Mouse (Mus musculus) CH12.LX (cell line): ENCODE data around the gene Cenpb. TPM values are rescaled to one million over a fixed set of nuclear protein-coding genes. Genes with fewer than 3 reads are reported as not detected.

Experiments used
- DNase-seq: peaks from one replicate; pipeline ENCODE4 v3.0.0-alpha.2; 2013; ENCODE audit errors: extremely low read depth
- H3K27ac ChIP-seq: 2 replicates; pipeline ENCODE4 v1.5.1; 2012; ENCODE audit warnings: low read depth, mild to moderate bottlenecking, control low read depth, moderate library complexity; ENCODE audit not compliant: insufficient read depth
- H3K27me3 ChIP-seq: replicated peaks from 2 replicates; pipeline ENCODE3; 2012; ENCODE audit warnings: inconsistent platforms
- H3K36me3 ChIP-seq, 2 experiments: replicated peaks in 1 of 2; 2 replicates each; pipeline versions ENCODE3 to v1.6.1; 2012; ENCODE audit warnings: inconsistent platforms in 1 of 2, low read length in 1 of 2, mild to moderate bottlenecking in 1 of 2, mixed read lengths in 1 of 2, moderate library complexity in 1 of 2; ENCODE audit not compliant: control insufficient read depth in 1 of 2, insufficient read depth in 1 of 2
- H3K4me1 ChIP-seq, 2 experiments: 2 replicates each; pipeline ENCODE4 v1.6.1; 2012; ENCODE audit warnings: inconsistent platforms in 1 of 2, moderate library complexity in 1 of 2; ENCODE audit not compliant: insufficient read depth in 2 of 2, control insufficient read depth in 1 of 2
- H3K4me2 ChIP-seq: 2 replicates; pipeline ENCODE4 v1.6.1; 2012; ENCODE audit warnings: low read depth, mild to moderate bottlenecking, control low read depth; ENCODE audit not compliant: poor library complexity, insufficient read depth, severe bottlenecking
- H3K4me3 ChIP-seq, 3 experiments: fragments of 150-350 bp in 1 of 3; sonication (generic) in 1 of 3; replicated peaks in 1 of 3; 2 replicates each; pipeline versions ENCODE3 to v1.5.1; 2011 to 2012; ENCODE audit warnings: low read depth in 2 of 3, low read length in 2 of 3, mild to moderate bottlenecking in 2 of 3, moderate library complexity in 2 of 3, control low read depth in 1 of 3, improper control_type of control experiment in 1 of 3, inconsistent platforms in 1 of 3, mixed read lengths in 1 of 3; ENCODE audit not compliant: poor library complexity in 1 of 3
- H3K79me2 ChIP-seq: replicated peaks from 2 replicates; pipeline ENCODE4 v1.6.1; 2012; ENCODE audit warnings: mild to moderate bottlenecking, moderate library complexity; ENCODE audit not compliant: control insufficient read depth, poor library complexity, insufficient read depth, severe bottlenecking; ENCODE audit errors: extremely low read depth
- H3K9ac ChIP-seq: 2 replicates; pipeline ENCODE4 v1.6.1; 2012; ENCODE audit warnings: low read depth, mild to moderate bottlenecking, control low read depth, moderate library complexity; ENCODE audit not compliant: insufficient read depth
- H3K9me3 ChIP-seq: replicated peaks from 2 replicates; pipeline ENCODE3; 2012; ENCODE audit warnings: low read length, inconsistent platforms, mixed read lengths
- CHD1 ChIP-seq: IDR thresholded peaks from 2 replicates; pipeline ENCODE4 v1.6.1; 2012; ENCODE audit warnings: low read depth, low read length, improper control_type of control experiment, inconsistent platforms
- CHD2 ChIP-seq: IDR thresholded peaks from 2 replicates; pipeline ENCODE4 v1.6.1; 2011; ENCODE audit warnings: low read length, improper control_type of control experiment
- CTCF ChIP-seq, 2 experiments: IDR thresholded peaks in 1 of 2; conservative IDR thresholded peaks in 1 of 2; 2 replicates each; pipeline ENCODE4 v1.5.1; 2011 to 2012; ENCODE audit warnings: low read depth in 2 of 2, low read length in 2 of 2, improper control_type of control experiment in 1 of 2, inconsistent platforms in 1 of 2, mild to moderate bottlenecking in 1 of 2, moderate library complexity in 1 of 2
- ETS1 ChIP-seq: conservative IDR thresholded peaks from 2 replicates; pipeline ENCODE4 v1.6.1; 2012; ENCODE audit warnings: low read depth, mild to moderate bottlenecking, inconsistent platforms, low read length, improper control_type of control experiment, moderate library complexity
- GABPA ChIP-seq: IDR thresholded peaks from 2 replicates; pipeline ENCODE4 v1.6.1; 2012; ENCODE audit warnings: low read depth, low read length, improper control_type of control experiment, inconsistent platforms; ENCODE audit not compliant: insufficient replicate concordance
- HCFC1 ChIP-seq: IDR thresholded peaks from 2 replicates; pipeline ENCODE4 v1.6.1; 2012; ENCODE audit warnings: low read depth, mild to moderate bottlenecking, inconsistent platforms, low read length, improper control_type of control experiment
- JUN ChIP-seq: IDR thresholded peaks from 2 replicates; pipeline ENCODE4 v1.6.1; 2011; ENCODE audit warnings: low read depth, mild to moderate bottlenecking, low read length, improper control_type of control experiment, moderate library complexity; ENCODE audit not compliant: insufficient read depth
- MAFK ChIP-seq: IDR thresholded peaks from 2 replicates; pipeline ENCODE4 v1.6.1; 2011; ENCODE audit warnings: low read length, improper control_type of control experiment; ENCODE audit not compliant: insufficient replicate concordance
- MAX ChIP-seq: IDR thresholded peaks from 2 replicates; pipeline ENCODE4 v1.6.1; 2011; ENCODE audit warnings: low read length, improper control_type of control experiment
- MAZ ChIP-seq: IDR thresholded peaks from 2 replicates; pipeline ENCODE4 v1.6.1; 2012; ENCODE audit warnings: low read depth, mild to moderate bottlenecking, inconsistent platforms, low read length, improper control_type of control experiment, moderate library complexity
- MEF2A ChIP-seq: IDR thresholded peaks from 2 replicates; pipeline ENCODE4 v1.6.1; 2014; ENCODE audit warnings: low read depth, mild to moderate bottlenecking, inconsistent platforms, low read length, improper control_type of control experiment, borderline replicate concordance
- NRF1 ChIP-seq: IDR thresholded peaks from 2 replicates; pipeline ENCODE4 v1.6.1; 2014; ENCODE audit warnings: low read depth, mild to moderate bottlenecking, inconsistent platforms, low read length, improper control_type of control experiment, moderate library complexity
- PAX5 ChIP-seq: IDR thresholded peaks from 2 replicates; pipeline ENCODE4 v1.6.1; 2012; ENCODE audit warnings: low read length, inconsistent platforms, mixed read lengths
- POLR2A ChIP-seq: IDR thresholded peaks from 2 replicates; pipeline ENCODE4 v1.6.1; 2011; ENCODE audit warnings: low read depth, mild to moderate bottlenecking, improper control_type of control experiment, low read length
- POLR2AphosphoS2 ChIP-seq: IDR thresholded peaks from 2 replicates; pipeline ENCODE4 v1.6.1; 2011; ENCODE audit warnings: low read depth, low read length, improper control_type of control experiment
- RCOR1 ChIP-seq: conservative IDR thresholded peaks from 2 replicates; pipeline ENCODE4 v1.6.1; 2012; ENCODE audit warnings: low read depth, mild to moderate bottlenecking, inconsistent platforms, low read length, improper control_type of control experiment
- SIN3A ChIP-seq: IDR thresholded peaks from 2 replicates; pipeline ENCODE4 v1.6.1; 2012; ENCODE audit warnings: low read length, improper control_type of control experiment, inconsistent platforms
- SMC3 ChIP-seq: IDR thresholded peaks from 2 replicates; pipeline ENCODE4 v1.6.1; 2011; ENCODE audit warnings: low read depth, low read length, improper control_type of control experiment
- TCF12 ChIP-seq: IDR thresholded peaks from 2 replicates; pipeline ENCODE4 v1.6.1; 2014; ENCODE audit warnings: low read depth, mild to moderate bottlenecking, inconsistent platforms, low read length, improper control_type of control experiment
- UBTF ChIP-seq: IDR thresholded peaks from 2 replicates; pipeline ENCODE4 v1.6.1; 2012; ENCODE audit warnings: low read depth, mild to moderate bottlenecking, inconsistent platforms, low read length, improper control_type of control experiment, moderate library complexity
- USF2 ChIP-seq: conservative IDR thresholded peaks from 2 replicates; pipeline ENCODE4 v1.6.1; 2011; ENCODE audit warnings: low read depth, low read length, improper control_type of control experiment
- ZC3H11A ChIP-seq: IDR thresholded peaks from 2 replicates; pipeline ENCODE4 v1.6.1; 2012; ENCODE audit warnings: low read depth, mild to moderate bottlenecking, inconsistent platforms, low read length, improper control_type of control experiment
- ZMIZ1 ChIP-seq: IDR thresholded peaks from 2 replicates; pipeline ENCODE4 v1.6.1; 2012; ENCODE audit warnings: low read depth, mild to moderate bottlenecking, inconsistent platforms, low read length, improper control_type of control experiment
- ZNF384 ChIP-seq: IDR thresholded peaks from 2 replicates; pipeline ENCODE4 v1.6.1; 2012; ENCODE audit warnings: low read depth, low read length, improper control_type of control experiment, inconsistent platforms
- dilution Hi-C: fragments of 300-500 bp; cut with MboI; formaldehyde crosslinking; loops from 2 replicates; pipeline ENCODE4 v1.14.3; 2020; ENCODE audit warnings: low sequenced_read_pairs; ENCODE audit not compliant: extremely low pct_unique_long_range_greater_than_20kb, extremely low pct_ligation_motif_present
- in situ Hi-C: fragments of 300-500 bp; cut with MboI; formaldehyde crosslinking; loops from 3 replicates; pipeline ENCODE4 v1.14.3; 2019; ENCODE audit warnings: low sequenced_read_pairs, low pct_ligation_motif_present, low pct_unique_long_range_greater_than_20kb, mixed read lengths
- polyA plus RNA-seq: library from polyadenylated mRNA; unstranded; fragments of >175 nt; gene quantifications from 2 replicates; pipeline ENCODE4 v1.2.1, GENCODE M21; 2012; ENCODE audit warnings: low read depth; ENCODE audit not compliant: insufficient read length
- total RNA-seq, 2 experiments: library from RNA; depleted of rRNA; stranded (reverse); fragments of 300-350 nt in 1 of 2; fragments of >200 nt in 1 of 2; gene quantifications; 2 replicates each; pipeline ENCODE4 v1.2.3; 2012 to 2014

The Cenpb gene
- total and polyA plus RNA-seq, 3 experiments = 18.1 to 26.6 (median 24.4) TPM

- Histone ChIP-seq H3K4me1 (0 out of 4 replicates have a peak, but pooled peaks cover 0 to 2% of the 10 kb centered on the region in 2 experiments), H3K79me2 (no peaks in the 10 kb centered on the region), H3K4me3 (no peak overlapping the region), H3K4me2 (no peak overlapping the region), H3K9ac (no peak overlapping the region), H3K27ac (no peak overlapping the region), H3K27me3 (no peaks in the 10 kb centered on the region), H3K9me3 (no peaks in the 10 kb centered on the region), H3K36me3 (peaks cover 11 to 50% of the 10 kb centered on the region in 2 experiments)
- TF ChIP-seq UBTF (no peak), HCFC1 (no peak), CHD1 (no peak), SIN3A (no peak), CHD2 (no peak), JUN (no peak), MAZ (no peak), ZC3H11A (no peak), RCOR1 (no peak), NRF1 (no peak), PAX5 (no peak), USF2 (no peak), ZMIZ1 (no peak), POLR2A (no peak), TCF12 (no peak), SMC3 (no peak), ETS1 (no peak), GABPA (no peak), CTCF (conservative IDR thresholded peaks at IDR 0.05 in 1 of 2, IDR thresholded peaks at IDR 0.05 in 1 of 2; ENCODE audit: low read depth in 2 of 2, low read length in 2 of 2) (no peak)
- DNase-seq = no peak
- dilution Hi-C loops (no loop called here), in situ Hi-C loops (no loop called here)
Observed at GRCm38 (mm10) chr2:131139886-131140532, 39.9 kb downstream of the Cenpb start.

GRCm38 (mm10) chr2:131139287-131139686 lies 40.6 kb downstream of the Cenpb start:
- DNase-seq = no peak
- dilution Hi-C loops (no loop called here), in situ Hi-C loops (no loop called here)
- no peaks in the 10 kb centered on the region for H3K79me2 ChIP-seq
- peaks cover 4 to 47% of the 10 kb centered on the region in 2 experiments for H3K36me3 ChIP-seq
- no peak overlapping the region for H3K9ac ChIP-seq
- no peak for TF ChIP-seq ZNF384
- TF ChIP-seq MAX = no peak
- TF ChIP-seq NRF1 = no peak
- TF ChIP-seq CTCF (conservative IDR thresholded peaks at IDR 0.05 in 1 of 2, IDR thresholded peaks at IDR 0.05 in 1 of 2; ENCODE audit: low read depth in 2 of 2, low read length in 2 of 2) = no peak
- TF ChIP-seq POLR2AphosphoS2 = no peak
- TF ChIP-seq ETS1 = no peak
- no peak for TF ChIP-seq MAZ
- no peak for TF ChIP-seq MAFK
- no peak for TF ChIP-seq MEF2A
- H3K4me1 ChIP-seq = 0 out of 4 replicates have a peak, but pooled peaks cover 0 to 2% of the 10 kb centered on the region in 2 experiments
- no peaks in the 10 kb centered on the region for H3K9me3 ChIP-seq
- no peaks in the 10 kb centered on the region for H3K27me3 ChIP-seq
- H3K4me3 ChIP-seq = no peak overlapping the region
- H3K27ac ChIP-seq = no peak overlapping the region
- H3K4me2 ChIP-seq = no peak overlapping the region
